Mouse (Mus musculus) spleen, adult 2 months (tissue): ENCODE results near the gene Pde3a.

Experiments used
- CTCF ChIP-seq: fragments of 200-500 bp; IDR thresholded peaks from 2 replicates; pipeline ENCODE4 v1.5.1; 2011; ENCODE audit warnings: mild to moderate bottlenecking, inconsistent platforms; ENCODE audit not compliant: insufficient read depth, insufficient read length, insufficient replicate concordance; ENCODE audit errors: extremely low read depth
- POLR2A ChIP-seq: fragments of 200-500 bp; IDR thresholded peaks from 2 replicates; pipeline ENCODE4 v1.6.1; 2011; ENCODE audit warnings: low read depth, low read length, inconsistent platforms

GRCm38 (mm10) chr6:141313112-141313511 is 64.0 kb downstream of the Pde3a start:
- TF ChIP-seq POLR2A (no peak), CTCF (no peak)
